Mouse (Mus musculus): ENCODE data around the gene Morn1. TPM values are rescaled to one million over a fixed set of nuclear protein-coding genes. Genes with fewer than 3 reads are reported as not detected.

The Morn1 gene
- 3.8 TPM for total RNA-seq (2023)

DNA sequence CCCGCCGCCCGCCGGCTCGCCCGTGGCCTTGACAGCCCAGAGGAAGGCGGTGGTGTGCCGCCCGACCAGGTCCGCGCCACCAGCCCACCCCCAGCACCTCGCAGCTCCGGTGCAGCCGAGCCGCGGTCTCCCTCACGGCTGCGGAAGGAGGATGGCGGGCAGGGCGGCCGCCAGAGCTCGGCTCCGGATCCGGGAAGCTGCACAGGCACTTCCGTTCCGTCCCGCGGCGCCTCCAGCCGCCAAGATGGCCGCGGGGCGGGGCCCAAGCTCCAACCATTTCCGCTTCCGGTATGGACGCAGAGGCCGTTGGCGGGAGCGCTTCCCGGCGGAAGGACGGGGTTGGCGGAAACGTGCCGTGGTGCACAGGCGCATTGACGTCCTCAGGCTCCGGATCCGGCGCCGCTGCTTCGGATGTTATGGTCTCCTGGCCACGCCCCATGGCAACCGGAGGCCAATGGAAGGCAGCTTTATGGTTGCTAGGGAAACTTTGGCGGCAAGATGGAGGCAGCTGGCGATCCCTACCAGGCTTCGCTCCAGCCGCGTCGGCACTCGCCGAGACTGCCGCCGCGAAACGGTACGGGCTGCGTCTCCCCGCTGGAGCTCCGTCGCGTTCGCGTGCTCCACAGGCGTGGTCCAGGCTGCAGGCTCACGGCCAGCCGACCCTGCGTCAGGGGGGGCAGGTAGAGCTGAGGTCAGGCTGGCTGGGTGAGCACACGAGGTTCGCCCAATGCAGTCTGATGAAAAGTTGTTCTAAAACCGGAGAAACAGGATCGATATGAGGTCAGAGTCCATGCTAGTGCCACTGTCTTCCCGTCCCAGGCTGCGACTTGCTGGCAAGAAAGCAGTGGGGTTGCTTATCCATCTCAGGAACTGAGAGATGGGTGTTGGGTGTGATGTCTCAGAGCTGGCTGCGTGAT is at the start of gene Morn1, which contains the start of gene Rer1:
Gene Morn1 (plus strand): TSS at position 470 of the 917 bp plus-strand sequence.
Gene Rer1 (minus strand): TSS at position 275 of the 917 bp plus-strand sequence.

DNA sequence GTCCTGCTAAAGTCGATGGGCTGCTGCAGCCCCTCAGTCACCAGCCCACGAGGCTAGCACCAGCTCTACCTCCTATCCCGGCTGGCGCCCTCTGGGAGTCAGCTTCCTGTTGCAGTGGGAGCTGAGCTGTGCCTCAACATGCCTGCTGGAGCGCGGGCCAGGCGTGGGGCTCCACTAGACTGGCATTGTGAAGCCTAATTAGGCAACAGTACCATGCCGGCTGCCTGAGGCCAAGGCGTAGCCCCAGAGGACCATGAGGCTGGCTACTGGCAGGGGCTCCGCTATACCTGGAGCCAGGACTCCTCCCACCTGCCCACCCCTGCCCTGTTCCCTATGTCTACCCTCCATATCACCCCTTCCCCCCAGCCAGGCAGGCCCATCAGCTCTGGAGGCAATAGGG is 29.7 kb upstream of the Morn1 start, which contains the start of gene Plch2:
Gene Plch2 (minus strand): TSS at position 61 of the 400 bp plus-strand sequence.

DNA sequence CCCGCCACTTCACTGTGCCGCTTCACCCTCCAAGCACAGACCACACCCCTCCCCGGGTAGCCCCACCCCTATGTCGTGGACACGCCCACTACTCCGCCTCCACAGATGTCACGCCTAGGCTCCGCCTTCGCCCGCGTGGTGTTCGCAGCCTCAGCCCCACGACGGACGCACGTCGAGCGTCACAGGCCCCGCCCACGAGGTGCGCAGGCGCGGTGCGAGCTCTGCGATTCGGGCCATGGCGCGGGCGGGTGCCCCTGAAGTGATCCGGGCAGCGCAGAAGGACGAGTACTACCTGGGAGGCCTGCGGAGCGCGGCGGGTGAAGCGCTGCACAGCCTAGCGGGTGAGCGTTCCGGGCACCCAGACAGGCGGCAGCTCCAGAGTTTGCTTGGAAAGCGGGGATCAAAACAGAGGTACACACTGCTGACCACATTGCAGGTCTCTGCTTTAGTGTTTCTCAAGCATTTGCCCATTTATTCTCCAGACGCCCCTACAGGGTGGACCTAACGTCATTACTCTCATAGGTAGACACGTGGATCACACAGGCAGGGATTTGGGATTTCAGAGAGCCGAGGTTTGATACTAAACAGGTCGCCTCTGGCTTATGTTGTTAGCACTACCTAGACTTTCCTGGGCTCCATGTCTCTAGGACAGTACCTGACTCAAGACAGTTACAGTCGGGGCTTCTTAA is 19.4 kb upstream of the Morn1 start, which contains the start of gene Pex10:
Gene Pex10 (plus strand): TSS at position 183 of the 689 bp plus-strand sequence.

Other genes with a start within 250 kb of the Morn1 start
- gene Ttc34, start 249.1 kb upstream of the Morn1 start, total RNA-seq (2023) = not detected
- not detected for gene Mmel1, start 217.0 kb upstream of the Morn1 start, total RNA-seq (2023)
- gene Fam213b, start 187.4 kb upstream of the Morn1 start, total RNA-seq (2023) = 1.4 TPM
- gene Tnfrsf14, start 158.0 kb upstream of the Morn1 start, total RNA-seq (2023) = 133 TPM
- gene Hes5, start 125.7 kb upstream of the Morn1 start, total RNA-seq (2023) = 1.5 TPM
- gene Pank4, start 122.5 kb upstream of the Morn1 start, total RNA-seq (2023) = 105 TPM
- gene Plch2, start 29.8 kb upstream of the Morn1 start, total RNA-seq (2023) = 0.18 TPM
- 10.2 TPM for gene Pex10, start 19.6 kb upstream of the Morn1 start, total RNA-seq (2023)
- 60.6 TPM for gene Rer1, start 195 bp upstream of the Morn1 start, total RNA-seq (2023)
- gene Ski, start 136.0 kb downstream of the Morn1 start, total RNA-seq (2023) = 109 TPM
- 43.8 TPM for gene Faap20, start 163.2 kb downstream of the Morn1 start, total RNA-seq (2023)